Mouse (Mus musculus): ENCODE measurements around the gene Efna4. TPM values are rescaled to one million over a fixed set of nuclear protein-coding genes. Genes with fewer than 3 reads are reported as not detected.

The Efna4 gene
- polyA plus RNA-seq, 1 experiment from 2014 or later, result 31.5 TPM

DNA sequence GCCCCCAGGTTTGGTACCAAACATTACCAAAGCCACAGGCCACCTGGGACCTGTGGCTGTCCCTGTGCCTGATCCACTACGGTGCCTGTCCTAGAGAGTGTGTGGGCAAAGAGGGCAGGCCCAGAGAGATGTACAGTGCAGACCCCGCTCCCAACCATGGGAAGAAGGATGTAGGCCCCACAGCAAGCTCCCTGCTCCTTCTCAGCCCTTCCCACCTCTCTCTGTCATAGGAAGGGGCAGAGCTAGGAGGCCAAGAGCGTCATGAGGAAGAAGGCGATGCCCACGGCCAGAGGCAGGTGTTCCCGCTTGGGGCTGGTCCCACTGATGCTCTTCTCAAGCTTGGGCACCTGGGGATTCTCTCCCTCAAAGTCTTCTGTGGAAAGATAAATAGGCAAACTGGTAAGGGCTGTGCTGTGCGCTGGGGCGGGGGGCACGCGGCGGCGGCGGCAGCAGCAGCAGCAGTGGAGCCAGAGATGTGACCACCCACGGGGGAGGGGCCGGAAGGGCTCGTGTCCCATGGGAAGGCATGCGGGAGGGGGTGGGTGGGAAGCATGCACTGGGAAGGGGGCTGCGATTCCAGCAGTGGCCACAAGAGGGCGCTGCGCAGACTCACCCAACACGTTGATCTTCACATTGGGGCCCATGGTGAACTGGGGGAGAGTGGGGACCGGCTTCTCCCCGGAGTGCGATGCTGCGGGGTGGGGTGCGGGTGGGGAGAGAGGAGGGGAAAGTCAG is 22.5 kb downstream of the Efna4 start:
- peak overlapping the region; percentile 78 for H3K4me2 ChIP-seq
- H3K9ac ChIP-seq, result peak overlapping the region; percentile 51
- H3K4me1 ChIP-seq, result peaks cover 55% of the 10 kb centered on the region
- no peaks in the 10 kb centered on the region for H3K9me3 ChIP-seq (replicated peaks)
- H3K27me3 ChIP-seq, result peaks cover 26% of the 10 kb centered on the region
- no peaks in the 10 kb centered on the region for H3K36me3 ChIP-seq
- peak; percentile 54 for ATAC-seq (replicated peaks; ENCODE audit: low FRiP score)
- WGBS, result 7% methylated on average over 26 of the region's 26 CpGs
- H3K27ac ChIP-seq, result peak overlapping the region; percentile 46; the same call in 1 of the 2 replicates
- peak overlapping the region; percentile 42 for H3K4me3 ChIP-seq (replicated peaks)

DNA sequence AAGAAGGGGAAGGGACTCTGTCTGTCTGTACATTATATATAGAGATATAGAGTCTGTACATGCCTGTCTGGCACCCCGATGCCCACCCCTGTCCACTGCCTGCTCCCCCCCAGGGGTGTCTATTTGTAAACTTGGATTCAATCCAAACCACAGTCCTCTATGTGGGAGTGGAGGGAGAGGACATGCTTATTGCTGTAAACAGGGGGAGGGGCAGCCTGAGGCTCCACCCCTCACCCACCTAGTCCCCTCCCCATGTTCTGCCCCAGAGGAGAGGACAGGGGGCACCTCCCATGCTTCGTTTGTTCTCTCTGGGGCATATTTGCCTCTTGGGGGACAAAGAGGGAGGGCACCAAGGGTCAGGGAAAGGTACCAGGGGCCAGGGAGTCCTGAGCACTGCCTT is 23.0 kb downstream of the Efna4 start:
- Histone ChIP-seq H3K4me3 (replicated peaks) (peak overlapping the region; percentile 42; the same call in 1 of the 2 replicates), H3K9me3 (replicated peaks) (no peaks in the 10 kb centered on the region), H3K9ac (no peak overlapping the region), H3K36me3 (no peaks in the 10 kb centered on the region), H3K27me3 (peaks cover 20% of the 10 kb centered on the region), H3K27ac (no peak overlapping the region), H3K4me2 (peak overlapping the region; percentile 78), H3K4me1 (peaks cover 50% of the 10 kb centered on the region)
- ATAC-seq (replicated peaks; ENCODE audit: low FRiP score), result no peak
- 42% methylated on average over 2 of the region's 2 CpGs for WGBS

DNA sequence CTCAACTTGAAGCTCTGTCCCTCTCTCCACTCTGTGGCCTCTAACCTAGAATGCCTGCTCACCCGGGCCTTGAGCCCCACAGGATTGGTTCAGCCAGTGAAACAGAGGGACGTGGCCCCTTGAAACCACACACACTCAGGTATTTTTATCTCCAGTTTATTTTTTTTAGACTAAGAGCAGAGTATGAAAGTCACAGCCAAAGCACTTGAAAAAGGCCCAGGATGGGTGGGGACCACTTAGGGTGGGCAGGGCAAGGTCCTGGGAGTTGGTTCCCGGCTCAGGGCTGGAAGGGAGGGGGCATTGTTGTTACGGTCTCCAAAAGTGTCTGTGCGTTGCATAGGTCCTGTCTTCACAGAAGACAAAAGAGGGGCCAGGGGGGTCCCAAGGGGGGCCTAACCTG is 23.5 kb downstream of the Efna4 start:
- H3K27me3 ChIP-seq, result peaks cover 16% of the 10 kb centered on the region
- 76% methylated on average over 5 of the region's 5 CpGs for WGBS
- H3K9ac ChIP-seq, result no peak overlapping the region
- H3K4me1 ChIP-seq, result peaks cover 45% of the 10 kb centered on the region
- no peak for ATAC-seq (replicated peaks; ENCODE audit: low FRiP score)
- no peak overlapping the region for H3K4me3 ChIP-seq (replicated peaks)
- H3K36me3 ChIP-seq, result no peaks in the 10 kb centered on the region
- no peaks in the 10 kb centered on the region for H3K9me3 ChIP-seq (replicated peaks)
- H3K4me2 ChIP-seq, result no peak overlapping the region
- H3K27ac ChIP-seq, result no peak overlapping the region

DNA sequence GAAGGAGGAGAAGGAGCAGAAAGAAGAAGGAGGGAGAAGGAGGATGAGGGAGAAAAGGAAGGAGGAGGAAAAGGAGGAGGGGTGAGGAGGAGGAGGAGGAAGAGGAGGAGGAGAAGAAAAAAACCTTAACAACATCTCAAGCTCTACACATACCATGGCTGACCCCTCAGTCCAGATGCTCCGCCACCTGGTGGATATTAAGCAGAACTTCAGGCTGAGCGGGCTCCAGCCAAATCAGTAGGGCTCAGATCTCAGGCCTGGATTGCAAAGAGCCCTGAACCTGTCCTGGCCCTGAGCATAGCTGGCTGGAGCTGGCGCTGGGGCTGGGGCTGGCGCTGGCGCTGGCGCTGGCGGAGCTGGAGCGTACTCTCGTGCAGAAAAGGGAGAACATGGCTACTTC is 29.7 kb downstream of the Efna4 start:
- H3K4me2 ChIP-seq, result no peak overlapping the region
- H3K27me3 ChIP-seq, result no peaks in the 10 kb centered on the region
- H3K4me1 ChIP-seq, result peaks cover 12% of the 10 kb centered on the region
- no peak overlapping the region for H3K9ac ChIP-seq
- H3K9me3 ChIP-seq (replicated peaks), result no peaks in the 10 kb centered on the region
- 3% methylated on average over 9 of the region's 9 CpGs for WGBS
- H3K27ac ChIP-seq, result no peak overlapping the region
- peak; percentile 82 for ATAC-seq (replicated peaks; ENCODE audit: low FRiP score)
- no peak overlapping the region for H3K4me3 ChIP-seq (replicated peaks)
- no peaks in the 10 kb centered on the region for H3K36me3 ChIP-seq

DNA sequence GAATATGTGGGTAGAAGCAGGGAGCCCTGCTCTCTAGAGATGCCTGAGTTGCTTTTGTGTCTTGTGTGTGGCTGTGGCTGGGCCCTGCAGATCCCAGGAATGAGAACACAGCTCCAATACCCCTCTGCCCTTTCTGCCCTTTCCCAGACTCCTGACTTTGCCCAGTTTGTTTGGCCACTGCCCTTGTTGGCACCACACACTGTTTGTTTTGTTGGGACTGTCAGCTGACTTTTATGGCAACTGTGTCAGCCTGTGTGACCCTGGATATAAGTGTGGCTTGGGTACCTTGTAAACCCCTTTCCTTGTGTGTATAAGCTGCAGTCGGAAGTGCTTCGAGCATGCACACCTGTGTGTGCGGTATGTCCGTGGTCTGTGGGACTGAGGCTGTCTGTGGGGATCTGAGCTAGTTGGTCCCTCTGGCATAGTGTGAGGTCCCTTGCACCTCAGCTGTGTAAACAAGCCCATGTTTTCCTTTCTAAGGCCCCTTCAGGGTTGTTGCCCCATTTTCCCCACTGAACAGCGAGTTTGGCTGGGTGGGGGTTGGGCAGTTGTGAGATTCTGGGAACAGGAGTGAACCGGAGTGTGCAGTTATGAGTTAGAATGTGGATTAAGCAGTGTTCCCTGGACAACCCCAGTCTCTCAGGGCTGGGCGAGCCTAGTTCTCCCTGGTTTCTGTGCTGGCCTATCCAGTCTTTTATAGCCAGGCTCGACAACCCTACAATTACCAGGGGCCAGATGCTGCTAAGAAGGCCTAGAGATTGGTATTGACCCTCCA is 32.1 kb downstream of the Efna4 start:
- no peaks in the 10 kb centered on the region for H3K27me3 ChIP-seq
- WGBS, result 37% methylated on average over 8 of the region's 8 CpGs
- peak overlapping the region; percentile 41; the same call in 1 of the 2 replicates for H3K27ac ChIP-seq
- no peak overlapping the region for H3K9ac ChIP-seq
- no peak overlapping the region for H3K4me3 ChIP-seq (replicated peaks)
- no peaks in the 10 kb centered on the region for H3K36me3 ChIP-seq
- H3K4me1 ChIP-seq, result peaks cover 12% of the 10 kb centered on the region
- no peak for ATAC-seq (replicated peaks; ENCODE audit: low FRiP score)
- H3K9me3 ChIP-seq (replicated peaks), result no peaks in the 10 kb centered on the region
- no peak overlapping the region for H3K4me2 ChIP-seq

DNA sequence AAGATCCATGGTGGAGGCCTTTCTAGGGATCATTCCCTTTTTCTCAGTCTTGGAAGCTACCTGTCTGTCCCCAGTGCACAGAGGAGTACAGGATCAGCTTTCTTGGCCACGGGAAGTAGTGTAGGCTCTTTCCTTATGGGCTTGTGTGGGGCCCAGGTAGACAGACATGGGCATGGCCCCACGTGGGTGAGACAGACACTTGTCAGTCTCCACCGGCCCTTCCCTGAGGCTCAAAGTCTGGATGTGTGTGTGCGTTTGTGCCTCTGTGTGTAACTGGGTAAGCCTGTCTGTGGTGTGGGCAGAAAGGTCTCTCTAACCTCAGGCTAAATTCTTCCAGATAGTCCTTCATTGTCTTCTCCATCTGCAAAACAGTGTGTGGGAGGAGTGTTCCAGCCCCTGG is 32.7 kb downstream of the Efna4 start:
- Histone ChIP-seq H3K27me3 (no peaks in the 10 kb centered on the region), H3K9me3 (replicated peaks) (no peaks in the 10 kb centered on the region), H3K9ac (no peak overlapping the region), H3K4me1 (peaks cover 15% of the 10 kb centered on the region), H3K27ac (peak overlapping the region; percentile 41; the same call in 1 of the 2 replicates), H3K4me3 (replicated peaks) (no peak overlapping the region), H3K36me3 (no peaks in the 10 kb centered on the region), H3K4me2 (no peak overlapping the region)
- WGBS, result 54% methylated on average over 4 of the region's 4 CpGs
- no peak for ATAC-seq (replicated peaks; ENCODE audit: low FRiP score)

DNA sequence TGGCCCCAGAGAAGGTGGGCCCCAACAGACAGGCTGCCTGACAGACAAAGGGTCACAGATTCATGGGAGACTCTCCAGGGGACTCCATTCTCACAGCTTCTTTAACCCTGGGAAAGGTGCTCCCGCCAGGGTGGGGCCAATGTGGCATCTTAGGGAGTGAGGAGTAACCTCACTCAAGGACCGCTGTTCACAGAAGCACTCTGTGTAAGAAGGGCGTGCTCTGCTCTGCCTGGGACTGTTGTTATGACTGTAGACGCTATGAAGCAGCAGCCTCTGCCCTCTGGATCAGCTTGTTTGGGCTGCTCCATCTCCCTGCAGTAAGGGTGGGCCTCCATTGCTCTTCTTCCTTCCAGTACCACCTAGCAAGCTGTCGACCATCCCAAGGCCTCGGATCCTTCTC is 33.4 kb downstream of the Efna4 start:
- no peak overlapping the region for H3K27ac ChIP-seq

DNA sequence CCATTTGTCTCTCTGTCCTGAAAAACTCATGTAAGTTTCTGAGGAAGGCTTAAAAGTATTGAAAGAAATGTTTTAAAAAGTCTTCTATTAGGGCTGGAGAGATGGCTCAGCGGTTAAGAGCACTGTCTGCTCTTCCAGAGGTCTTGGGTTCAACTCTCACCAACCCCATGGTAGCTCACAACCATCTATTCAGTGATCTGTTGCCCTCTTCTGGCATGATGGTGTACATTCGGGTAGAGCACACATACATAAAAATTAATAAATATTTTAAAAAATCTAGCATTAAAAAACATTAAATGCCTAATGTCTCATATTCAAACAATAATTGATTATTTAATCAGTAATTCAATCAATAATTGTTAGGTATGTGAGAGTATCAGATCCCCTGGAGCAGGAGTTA is 37.3 kb downstream of the Efna4 start:
- Histone ChIP-seq H3K27me3 (no peaks in the 10 kb centered on the region), H3K4me2 (no peak overlapping the region), H3K36me3 (no peaks in the 10 kb centered on the region), H3K9ac (no peak overlapping the region), H3K4me1 (peaks cover 19% of the 10 kb centered on the region), H3K4me3 (replicated peaks) (no peak overlapping the region), H3K27ac (no peak overlapping the region), H3K9me3 (replicated peaks) (no peaks in the 10 kb centered on the region)
- no peak for ATAC-seq (replicated peaks; ENCODE audit: low FRiP score)
- WGBS, result 71% methylated on average over 2 of the region's 2 CpGs

More for the DNA sequence above, 33.4 kb downstream of the Efna4 start:
- 70% methylated on average over 6 of the region's 6 CpGs for WGBS
- H3K9me3 ChIP-seq (replicated peaks), result no peaks in the 10 kb centered on the region
- H3K36me3 ChIP-seq, result no peaks in the 10 kb centered on the region
- no peak overlapping the region for H3K4me2 ChIP-seq
- ATAC-seq (replicated peaks; ENCODE audit: low FRiP score), result no peak
- peaks cover 21% of the 10 kb centered on the region for H3K4me1 ChIP-seq
- H3K9ac ChIP-seq, result no peak overlapping the region
- H3K27me3 ChIP-seq, result no peaks in the 10 kb centered on the region
- H3K4me3 ChIP-seq (replicated peaks), result no peak overlapping the region

DNA sequence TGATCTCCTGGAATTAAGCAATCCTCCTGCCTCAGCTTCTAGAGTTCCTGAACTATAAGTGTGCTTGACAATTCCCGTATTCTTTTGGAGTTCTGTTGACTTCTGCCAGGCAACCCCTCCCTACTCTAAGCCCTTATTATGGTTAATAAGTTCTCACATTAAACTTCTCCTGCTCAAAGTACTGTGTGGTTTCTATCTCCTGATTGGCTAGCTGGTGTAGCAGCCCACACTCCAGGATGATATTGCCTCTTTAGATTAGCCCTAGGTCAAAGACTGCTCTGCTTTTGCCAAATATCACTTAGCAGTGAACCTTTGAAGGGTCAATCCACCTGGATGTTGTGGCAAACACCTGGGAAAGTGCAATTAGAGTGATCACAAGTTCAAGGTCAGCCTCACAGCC is 37.8 kb downstream of the Efna4 start:
- 0 out of 2 replicates have a peak, but pooled peaks have one; percentile 27 for ATAC-seq (replicated peaks; ENCODE audit: low FRiP score)
- H3K27me3 ChIP-seq, result no peaks in the 10 kb centered on the region
- H3K4me2 ChIP-seq, result peak overlapping the region; percentile 61
- peak overlapping the region; percentile 27 for H3K4me3 ChIP-seq (replicated peaks)
- WGBS, result 54% methylated on average over 1 of the region's 1 CpGs
- H3K9me3 ChIP-seq (replicated peaks), result no peaks in the 10 kb centered on the region
- no peaks in the 10 kb centered on the region for H3K36me3 ChIP-seq
- peak overlapping the region; percentile 21; the same call in 1 of the 2 replicates for H3K9ac ChIP-seq
- H3K27ac ChIP-seq, result 0 out of 2 replicates have a peak overlapping the region, but pooled peaks have one; percentile 41
- peaks cover 17% of the 10 kb centered on the region for H3K4me1 ChIP-seq

DNA sequence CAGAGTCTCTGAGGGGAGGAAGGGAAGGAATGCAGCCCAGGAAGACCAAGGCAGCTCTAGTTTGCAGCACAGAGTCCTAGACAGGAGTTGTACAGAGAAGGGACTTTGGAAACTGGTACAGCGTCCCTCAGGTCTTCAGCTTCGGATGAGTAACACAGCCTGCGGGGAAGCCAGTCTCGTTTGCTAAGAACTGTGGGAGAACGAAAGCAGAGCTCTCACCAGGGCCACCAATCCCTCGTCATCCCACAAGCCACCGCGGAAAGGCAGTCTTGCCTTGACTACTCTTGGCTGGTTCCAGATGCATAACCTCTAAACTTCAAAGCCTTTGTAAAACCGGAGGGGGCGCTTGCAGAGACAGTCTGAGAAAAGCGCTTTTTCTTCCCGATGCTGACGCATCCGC is 38.3 kb downstream of the Efna4 start:
- no peaks in the 10 kb centered on the region for H3K27me3 ChIP-seq
- peak overlapping the region; percentile 27 for H3K4me3 ChIP-seq (replicated peaks)
- peaks cover 17% of the 10 kb centered on the region for H3K4me1 ChIP-seq
- no peaks in the 10 kb centered on the region for H3K36me3 ChIP-seq
- peak overlapping the region; percentile 21; the same call in 1 of the 2 replicates for H3K9ac ChIP-seq
- H3K27ac ChIP-seq, result peak overlapping the region; percentile 41; the same call in 1 of the 2 replicates
- under 1% methylated on average over 14 of the region's 14 CpGs for WGBS
- H3K9me3 ChIP-seq (replicated peaks), result no peaks in the 10 kb centered on the region
- peak; percentile 71 for ATAC-seq (replicated peaks; ENCODE audit: low FRiP score)
- H3K4me2 ChIP-seq, result peak overlapping the region; percentile 61

DNA sequence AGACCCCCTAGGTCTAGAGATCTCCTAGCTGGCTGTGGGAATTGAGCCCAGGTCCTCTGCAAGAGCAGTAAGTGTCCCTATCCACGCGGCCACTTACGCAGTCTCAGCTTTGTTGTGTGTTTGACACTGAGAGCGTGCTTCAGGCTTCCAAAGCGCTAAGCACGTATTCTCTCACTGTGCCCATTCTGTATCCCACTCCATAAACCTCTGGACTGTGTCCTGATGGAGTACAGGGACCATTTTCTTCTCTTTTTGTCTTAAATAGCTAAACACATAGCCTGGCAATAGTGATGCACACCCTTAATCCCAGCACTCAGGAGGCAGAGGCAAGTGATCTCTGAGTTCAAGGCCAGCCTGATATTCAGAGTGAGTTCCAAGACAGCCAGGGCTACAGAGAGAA is 38.9 kb downstream of the Efna4 start:
- H3K4me1 ChIP-seq, result peaks cover 17% of the 10 kb centered on the region
- no peak for ATAC-seq (replicated peaks; ENCODE audit: low FRiP score)
- H3K36me3 ChIP-seq, result no peaks in the 10 kb centered on the region
- no peaks in the 10 kb centered on the region for H3K27me3 ChIP-seq
- no peak overlapping the region for H3K4me3 ChIP-seq (replicated peaks)
- H3K9me3 ChIP-seq (replicated peaks), result no peaks in the 10 kb centered on the region
- H3K27ac ChIP-seq, result no peak overlapping the region
- 84% methylated on average over 6 of the region's 6 CpGs for WGBS
- 0 out of 2 replicates have a peak overlapping the region, but pooled peaks have one; percentile 61 for H3K4me2 ChIP-seq
- no peak overlapping the region for H3K9ac ChIP-seq

DNA sequence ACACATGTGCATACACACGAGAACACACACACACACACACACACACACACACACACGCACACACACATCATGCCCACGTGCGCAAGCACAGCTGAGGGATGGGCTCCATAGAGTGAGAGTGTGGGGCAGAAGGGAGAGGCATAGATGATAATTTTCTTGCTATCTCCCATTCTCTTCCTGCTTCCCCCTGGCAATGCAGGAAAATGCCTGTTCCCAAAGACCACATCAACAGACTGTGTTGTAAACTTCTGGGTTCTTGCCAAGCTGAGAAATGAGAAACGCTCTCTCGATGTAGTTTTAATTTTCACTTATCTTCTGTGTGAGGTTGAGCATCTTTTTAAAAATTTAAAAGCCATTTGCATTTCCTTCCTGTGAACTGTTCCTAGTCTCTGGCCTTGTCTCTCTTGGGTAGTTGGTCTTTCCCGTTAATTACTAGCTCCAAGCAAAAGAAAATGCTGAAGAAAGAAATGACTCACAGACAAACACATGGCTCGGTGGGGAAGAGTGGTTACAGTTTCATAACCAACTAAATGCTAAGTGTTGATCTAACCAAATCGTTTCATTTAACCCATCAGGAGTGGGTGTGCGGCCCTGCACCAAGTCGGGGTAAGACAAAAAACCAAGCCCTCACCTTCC is 40.9 kb downstream of the Efna4 start:
- Histone ChIP-seq H3K27me3 (no peaks in the 10 kb centered on the region), H3K9me3 (replicated peaks) (no peaks in the 10 kb centered on the region), H3K4me2 (no peak overlapping the region), H3K27ac (no peak overlapping the region), H3K4me3 (replicated peaks) (no peak overlapping the region), H3K4me1 (peaks cover 21% of the 10 kb centered on the region), H3K9ac (no peak overlapping the region), H3K36me3 (no peaks in the 10 kb centered on the region)
- 83% methylated on average over 11 of the region's 11 CpGs for WGBS
- ATAC-seq (replicated peaks; ENCODE audit: low FRiP score), result no peak

All from kidney, embryonic 15.5 days (tissue).